Mouse (Mus musculus): ENCODE measurements around the gene Ms4a4a.

Ms4a4a gene

DNA sequence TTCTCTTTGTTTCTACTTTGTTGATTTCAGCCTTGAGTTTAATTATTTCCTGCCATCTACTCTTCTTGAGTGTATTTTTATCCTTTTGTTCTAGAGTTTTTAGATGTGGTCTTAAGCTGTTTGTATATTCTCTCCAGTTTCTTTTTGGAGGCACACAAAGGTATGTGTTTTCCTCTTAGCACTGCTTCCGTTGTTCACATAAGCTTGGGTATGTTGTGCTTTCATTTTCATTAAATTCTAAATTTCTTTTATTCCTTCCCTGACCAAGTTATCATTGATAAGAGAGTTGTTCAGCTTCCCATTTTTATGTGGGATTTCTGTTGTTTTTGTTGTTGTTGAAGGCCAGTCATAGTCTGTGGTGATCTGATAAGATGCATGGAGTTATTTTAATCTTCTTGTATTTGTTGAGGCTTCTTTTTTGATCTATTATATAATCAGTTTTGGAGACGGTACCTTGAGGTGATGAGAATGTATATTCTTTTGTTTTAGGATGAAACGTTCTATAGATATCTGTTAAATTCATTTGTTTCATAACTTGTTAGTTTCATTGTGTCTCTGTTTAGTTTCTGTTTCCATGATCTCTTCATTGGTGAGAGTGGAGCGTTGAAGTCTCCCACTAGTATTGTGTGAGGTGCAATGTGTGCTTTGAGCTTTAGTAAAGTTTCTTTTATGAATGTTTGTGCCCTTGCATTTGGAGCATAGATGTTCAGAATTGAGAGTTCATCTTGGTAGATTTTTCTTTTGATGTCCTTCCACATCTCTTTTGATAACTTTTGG lies 59.9 kb downstream of the Ms4a4a start:
- DNase-seq (ENCODE audit: low spot score): no peak

Measured in embryo, embryonic 10.5 days (tissue).